Mouse (Mus musculus) retina, embryonic 14.5 days (tissue): ENCODE data around the gene Zfp536.

Source experiments
- DNase-seq: peaks from one replicate; pipeline ENCODE4 v3.0.0-alpha.2; 2015; ENCODE audit warnings: low spot score

Gene Zfp536

DNA sequence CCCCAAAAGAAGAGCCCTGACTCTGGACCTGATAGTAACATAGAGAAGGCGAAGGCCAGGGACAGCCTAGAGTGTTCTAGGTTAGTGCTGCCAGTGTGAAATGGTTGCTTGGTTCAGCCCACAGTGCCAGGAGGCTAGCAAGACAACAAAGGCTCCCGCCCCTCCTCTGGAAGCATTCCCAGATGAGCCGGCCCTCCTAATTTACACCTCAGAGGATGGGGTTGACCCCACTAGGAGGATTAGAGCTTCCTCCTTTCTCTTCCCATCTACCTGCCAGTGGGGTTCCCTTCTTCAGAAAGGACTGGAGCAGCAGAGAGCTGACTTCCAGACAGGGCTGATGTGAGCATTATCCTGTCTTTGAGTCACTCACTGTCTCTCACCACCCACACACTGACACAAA, 219.8 kb downstream of the Zfp536 start:
- no peak for DNase-seq

DNA sequence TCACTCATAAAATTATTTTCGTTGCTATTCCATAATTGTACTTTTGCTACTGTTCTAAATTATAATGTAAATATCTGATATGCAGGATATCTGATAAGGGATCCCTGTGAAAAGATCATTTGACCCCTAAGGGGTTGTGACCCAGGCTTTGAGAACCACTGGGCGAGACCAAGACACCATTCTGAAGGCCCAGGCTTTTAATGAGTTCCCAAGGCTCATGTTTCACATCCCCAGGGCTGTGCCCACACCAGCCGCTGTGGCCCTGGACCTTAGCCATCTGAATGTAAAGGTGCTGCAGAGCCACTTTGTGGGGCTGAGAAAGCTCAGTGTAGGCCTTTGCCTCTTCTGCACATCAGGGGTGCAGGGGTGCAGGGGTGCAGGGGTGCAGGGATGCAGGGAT, 221.1 kb downstream of the Zfp536 start:
- DNase-seq: no peak

DNA sequence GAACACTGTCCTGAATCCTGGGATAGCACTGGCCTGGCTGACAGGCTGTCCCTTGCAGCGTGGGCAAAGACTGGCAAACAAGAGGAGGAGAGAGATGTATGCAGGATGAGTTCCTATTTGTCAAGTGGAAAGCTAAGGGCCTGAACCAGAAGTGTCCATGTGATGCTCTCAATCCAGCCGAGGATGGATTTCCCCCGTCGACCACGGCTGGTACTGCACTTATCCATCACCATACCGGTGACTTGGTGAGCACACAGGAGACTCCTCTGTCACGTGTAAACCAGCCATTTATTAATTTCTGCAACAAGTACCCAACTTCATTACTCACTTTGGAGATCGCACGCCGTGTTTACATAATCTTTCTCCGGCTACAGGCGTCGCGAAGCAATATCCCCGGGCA, 224.6 kb downstream of the Zfp536 start:
- DNase-seq: peak; percentile 40

DNA sequence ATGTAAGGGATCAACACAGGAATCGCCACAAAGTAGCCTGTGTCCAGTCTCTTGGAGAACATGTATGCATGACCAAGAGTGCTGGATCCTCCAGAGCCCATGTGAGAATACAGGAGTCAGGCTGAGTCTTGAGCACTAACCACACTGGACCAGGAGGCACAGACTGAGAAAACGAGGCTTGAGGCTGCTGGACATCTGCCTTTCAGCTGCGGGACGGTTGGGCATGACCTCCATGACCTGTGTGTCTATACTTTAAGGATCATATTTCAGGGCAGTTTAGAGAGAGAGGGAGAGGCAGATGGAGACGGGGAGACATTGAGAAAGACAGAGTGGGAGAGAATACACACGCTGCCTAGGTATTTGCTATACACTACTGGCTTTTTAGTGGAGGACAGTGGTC, 229.4 kb downstream of the Zfp536 start:
- DNase-seq: no peak

DNA sequence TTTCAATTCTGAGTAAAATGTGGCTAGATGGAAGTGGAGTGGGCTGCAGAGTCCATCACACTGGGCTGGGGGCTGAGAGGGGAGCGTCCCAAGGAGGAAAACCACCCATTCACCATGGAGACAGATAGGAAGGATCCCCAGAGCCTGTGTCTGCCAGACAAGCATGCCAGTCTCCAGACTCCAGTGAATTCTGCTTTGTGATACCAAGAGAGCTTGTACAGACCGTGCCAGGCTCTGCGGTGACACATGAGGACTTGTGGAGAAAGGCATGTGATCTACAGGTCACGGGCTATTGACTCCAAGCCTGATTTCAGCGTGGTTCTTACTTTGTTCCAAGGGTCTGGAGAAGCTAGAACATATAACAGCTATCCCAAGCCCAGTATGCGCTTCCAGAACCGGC, 230.5 kb downstream of the Zfp536 start:
- no peak for DNase-seq

DNA sequence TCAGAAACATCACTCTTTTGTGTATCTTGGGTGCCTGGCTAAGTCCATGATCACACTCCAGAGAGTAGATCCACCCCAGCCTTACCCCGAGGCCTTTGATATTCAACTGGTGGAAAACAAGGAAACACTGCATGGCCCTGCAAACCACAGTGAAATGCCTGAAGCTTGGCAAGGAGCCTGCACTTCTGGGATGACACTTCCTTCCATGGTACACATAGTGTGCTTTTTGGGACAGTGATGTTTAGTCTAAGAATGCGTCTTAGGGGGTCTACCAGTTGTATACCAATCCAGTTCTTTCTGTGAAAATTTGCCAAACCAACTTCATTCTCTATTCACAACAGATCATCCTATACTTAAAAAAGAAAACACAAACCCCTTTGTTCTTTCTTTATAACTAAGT, 242.3 kb downstream of the Zfp536 start:
- no peak for DNase-seq

DNA sequence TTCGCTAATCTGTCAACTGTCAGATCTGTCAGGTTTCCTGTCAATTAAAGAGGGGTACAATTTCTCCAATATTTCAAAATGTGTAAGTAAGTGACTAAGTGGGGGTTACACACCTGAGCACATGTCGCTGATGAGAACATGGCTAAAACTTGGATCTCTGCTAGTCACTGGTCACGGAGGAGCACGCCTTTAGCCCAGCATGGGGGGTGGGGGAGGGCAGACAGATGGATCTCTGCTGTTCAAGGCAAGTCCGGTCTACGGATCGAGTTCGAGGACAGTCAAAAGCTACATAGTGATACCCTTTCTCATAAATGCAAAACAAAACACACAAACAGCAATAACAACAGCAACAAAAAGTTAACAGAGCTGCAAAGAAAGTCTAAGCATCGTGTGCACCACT, 245.1 kb downstream of the Zfp536 start:
- no peak for DNase-seq

DNA sequence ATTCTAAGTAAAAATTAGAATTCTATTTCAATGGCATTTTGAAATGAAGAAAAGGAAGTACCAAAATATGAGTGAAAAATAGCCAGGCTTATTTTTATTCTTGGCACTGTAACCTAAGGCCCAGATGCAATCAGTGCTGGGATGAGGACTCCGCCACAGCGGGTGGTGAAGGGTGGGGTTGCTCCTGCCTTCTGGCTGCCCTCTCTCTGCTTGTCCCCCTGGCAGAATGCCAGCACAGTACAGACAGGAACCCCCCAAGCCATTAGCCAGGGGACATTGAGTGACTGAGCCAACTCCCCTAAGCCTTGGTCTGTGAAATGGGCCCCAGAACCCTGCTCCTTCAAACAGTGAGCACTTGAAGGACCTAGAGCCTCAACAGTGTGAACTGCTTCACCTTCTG, 245.6 kb downstream of the Zfp536 start:
- DNase-seq: no peak

DNA sequence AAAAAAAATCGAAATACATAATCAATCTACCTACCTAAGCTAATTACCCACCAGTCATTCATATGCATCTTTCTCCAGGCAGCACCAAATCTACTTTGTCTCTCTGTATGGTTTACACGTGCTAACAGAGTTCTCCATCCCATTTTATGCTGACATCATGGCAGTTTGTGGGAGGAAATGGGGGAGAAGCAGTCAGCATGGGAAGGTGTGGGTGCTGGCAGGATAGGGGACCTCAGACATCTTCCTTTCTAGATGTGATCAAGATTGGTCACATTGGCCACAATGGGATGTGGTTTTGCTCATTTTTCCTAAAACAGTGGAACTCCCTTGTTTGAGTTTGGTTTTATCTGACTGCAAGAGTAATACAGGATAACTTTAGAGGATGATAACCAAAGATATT, 252.0 kb downstream of the Zfp536 start:
- no peak for DNase-seq

DNA sequence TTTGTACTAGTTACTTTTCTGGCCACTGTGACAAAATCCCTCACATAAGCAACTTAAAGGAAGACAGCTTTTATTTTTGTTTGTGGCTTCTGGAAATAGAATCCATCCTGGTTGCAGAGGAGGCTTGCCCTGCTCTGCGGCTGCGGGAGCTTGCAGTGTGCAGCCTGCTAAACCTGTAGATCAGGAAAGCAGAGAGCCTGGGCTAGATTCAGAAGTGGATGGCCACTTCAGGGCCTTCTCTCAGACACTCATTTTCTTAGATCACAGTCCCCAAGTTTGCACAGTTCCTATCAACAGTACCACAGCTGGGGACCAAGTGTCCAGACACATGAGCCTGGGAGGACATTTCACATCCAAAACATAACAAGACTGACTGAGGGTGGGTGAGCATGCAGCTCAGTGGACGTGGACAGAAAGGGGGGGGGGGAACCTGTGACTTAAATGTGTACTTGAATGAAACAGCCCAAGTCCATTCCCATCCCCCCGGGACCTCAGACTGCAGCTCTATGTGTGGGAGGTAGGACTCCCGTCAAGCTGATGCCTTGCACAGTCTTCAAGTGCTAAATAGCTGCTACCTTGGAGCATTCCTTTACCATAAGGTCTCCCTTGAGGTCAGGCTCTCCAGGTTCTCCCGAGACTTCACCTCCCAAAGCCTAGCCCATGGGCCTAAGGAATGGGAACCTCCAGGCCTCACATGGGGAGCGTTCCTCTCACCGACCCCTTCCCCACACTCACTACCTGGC, 262.3 kb downstream of the Zfp536 start:
- no peak for DNase-seq

DNA sequence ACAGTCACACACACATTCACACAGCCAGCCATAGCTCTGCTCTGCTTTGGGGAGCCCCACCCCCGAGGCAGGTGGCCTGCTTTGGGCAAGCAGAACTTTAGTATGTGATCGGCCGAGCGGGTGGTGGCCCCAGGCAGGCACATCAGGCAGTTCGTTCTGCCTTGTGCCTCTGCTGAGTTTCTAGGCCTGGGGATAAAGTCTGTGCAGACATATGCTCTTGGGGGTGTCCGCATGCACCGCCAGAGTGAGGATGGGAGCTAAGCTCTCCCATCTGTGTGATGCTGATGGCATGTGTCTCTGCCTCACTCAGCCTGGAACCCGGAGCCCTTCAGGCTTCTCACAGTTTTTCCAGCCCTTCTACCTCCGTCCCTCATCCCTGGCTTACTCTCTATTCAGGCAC, 263.7 kb downstream of the Zfp536 start:
- DNase-seq: no peak

DNA sequence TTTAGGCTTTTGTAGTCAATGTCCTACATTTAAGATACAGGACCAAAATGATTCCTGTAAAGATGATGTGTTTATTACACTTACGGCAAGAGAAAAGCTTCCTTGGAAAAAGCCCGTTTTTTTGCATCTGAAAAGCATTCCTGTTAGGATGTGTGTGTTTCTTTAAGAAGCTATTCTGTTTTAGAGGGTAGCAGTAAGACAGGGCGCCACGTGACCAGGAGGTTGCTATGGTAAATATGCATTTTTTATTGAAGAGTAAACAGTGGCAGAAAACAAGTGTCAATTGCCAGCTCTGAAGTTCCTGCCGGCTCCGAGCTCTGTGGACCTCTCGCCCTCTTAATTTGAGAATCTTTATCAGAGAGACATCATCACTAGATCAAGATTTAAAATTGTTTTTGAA, 267.9 kb downstream of the Zfp536 start:
- no peak for DNase-seq

DNA sequence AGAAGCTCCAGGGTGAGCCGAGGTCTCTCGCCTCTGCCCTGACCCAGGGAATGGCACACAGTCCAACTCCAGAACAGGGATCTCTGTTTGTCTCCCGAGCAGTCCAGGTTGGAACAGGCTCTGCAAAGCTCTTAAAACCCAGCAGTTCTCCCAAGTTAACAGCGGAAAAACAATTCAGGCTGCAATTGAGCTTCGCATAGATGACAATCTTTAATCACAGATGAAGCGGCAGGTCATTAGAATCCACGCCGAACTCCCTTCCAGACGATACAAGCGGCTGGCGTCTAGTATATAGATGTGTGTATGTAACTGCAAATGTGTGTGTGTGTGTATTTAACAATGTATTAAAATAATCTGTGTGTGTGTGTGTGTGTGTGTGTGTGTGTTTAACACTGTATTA, 268.3 kb downstream of the Zfp536 start:
- DNase-seq: no peak

DNA sequence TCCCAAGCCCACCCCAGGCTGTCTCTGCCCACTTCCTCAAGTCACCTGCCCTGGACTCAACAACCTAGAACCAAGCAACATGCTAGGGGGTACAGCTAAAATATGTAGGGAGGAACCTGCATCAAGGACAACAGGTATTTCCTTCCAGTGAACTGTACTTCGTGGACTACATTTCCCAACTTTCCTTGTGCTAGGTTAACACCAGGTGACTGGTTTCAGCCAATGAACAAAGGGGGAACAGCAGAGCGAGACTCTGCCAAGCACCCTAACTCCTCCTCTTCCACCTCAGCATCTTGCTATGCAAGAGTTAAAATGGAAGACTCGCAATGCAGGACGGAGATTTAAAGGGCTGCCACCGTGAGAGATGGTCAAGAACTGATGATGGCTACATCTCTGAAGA, 274.6 kb downstream of the Zfp536 start:
- no peak for DNase-seq

DNA sequence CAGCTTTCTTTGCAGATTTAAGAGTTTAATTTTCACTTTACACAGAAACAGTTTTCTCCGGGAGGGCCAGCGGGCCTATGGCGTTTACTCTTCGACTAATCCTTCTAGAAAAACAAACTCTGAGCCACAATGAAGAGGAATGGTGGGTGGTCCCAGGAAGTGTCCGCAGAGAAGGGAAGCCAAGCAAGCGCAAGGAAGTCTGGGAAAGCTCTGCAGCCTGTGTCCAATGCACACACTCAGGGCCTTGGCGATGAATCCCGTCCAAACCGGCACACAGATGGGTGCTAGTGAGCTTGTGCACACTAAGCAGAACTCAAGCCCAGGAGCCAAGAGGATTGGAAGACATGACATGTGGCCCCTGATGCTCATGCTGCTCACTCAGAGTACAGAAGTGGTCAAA, 276.9 kb downstream of the Zfp536 start:
- DNase-seq: no peak

DNA sequence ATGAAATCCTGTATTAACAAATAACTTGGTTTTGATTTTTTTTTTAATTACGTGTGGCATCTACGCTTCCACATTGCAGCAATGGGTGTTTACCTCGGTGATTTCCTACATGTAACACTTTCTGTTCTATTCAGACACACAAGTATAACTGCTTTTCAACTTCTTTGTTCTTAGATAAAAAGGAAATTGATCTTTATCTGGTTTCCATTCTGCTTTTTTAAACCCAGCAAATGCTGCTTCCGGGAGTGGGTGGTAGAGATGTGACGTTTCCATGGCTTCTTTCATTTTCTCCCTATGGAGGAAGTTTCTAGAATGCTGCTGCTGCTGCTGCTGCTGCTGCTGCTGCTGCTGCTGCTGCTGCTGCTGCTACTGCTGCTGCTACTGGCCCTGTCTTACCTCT, 283.1 kb downstream of the Zfp536 start:
- no peak for DNase-seq

DNA sequence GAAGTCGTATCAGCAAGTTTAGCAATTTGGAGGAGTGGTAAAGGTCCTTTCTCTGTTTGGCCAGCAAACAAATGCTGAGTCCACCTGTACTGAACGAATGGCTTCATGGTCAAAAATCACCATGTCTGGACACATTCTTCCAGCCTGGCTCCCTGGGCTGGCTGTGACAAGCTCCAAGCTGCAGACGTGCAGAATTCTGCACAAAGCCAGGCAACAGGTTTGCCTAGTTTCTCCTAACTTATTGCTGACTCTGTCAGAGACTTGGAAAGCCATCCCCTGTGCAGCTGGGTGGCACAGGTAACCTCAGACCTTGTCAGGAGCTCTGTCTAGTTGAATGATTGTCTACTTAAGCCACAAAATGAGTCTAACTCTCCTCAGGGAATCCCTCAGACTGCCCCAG, 288.5 kb downstream of the Zfp536 start:
- no peak for DNase-seq

DNA sequence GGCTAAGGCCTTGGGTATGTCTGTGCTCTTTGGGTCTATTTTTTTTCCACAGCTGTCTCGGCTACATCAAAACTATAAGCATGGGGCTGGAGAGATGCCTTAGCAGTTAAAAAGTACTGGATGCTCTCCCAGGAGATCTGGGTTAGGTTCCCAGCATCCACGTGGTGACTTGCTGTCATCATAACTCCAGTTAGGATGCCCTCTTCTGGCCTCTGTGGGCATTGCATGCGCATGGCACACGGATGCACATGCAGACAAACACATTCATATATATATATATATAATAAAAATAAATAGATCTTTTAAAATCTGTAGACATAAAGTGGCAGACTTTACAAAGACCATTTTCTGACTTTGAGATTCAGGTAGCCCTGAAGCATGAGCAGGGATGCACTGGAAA, 290.9 kb downstream of the Zfp536 start:
- no peak for DNase-seq

DNA sequence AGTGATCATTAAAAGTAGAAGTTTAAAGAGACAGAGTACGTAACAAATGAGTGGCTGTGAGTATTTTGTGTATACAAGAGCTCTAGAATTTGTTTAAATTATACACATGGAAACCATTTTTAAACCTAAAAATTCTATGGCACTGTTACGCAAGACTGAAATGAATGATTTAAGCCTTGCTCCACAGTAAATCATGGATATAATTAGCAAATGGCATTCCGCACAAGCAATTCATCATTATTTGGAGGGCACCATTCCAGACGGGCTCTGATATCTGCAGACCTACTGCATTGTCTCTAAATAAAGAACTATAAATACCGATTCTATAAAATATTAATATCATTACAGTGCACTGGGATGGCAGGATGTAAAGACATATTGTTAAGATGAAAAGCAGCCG, 292.3 kb downstream of the Zfp536 start:
- DNase-seq: no peak

DNA sequence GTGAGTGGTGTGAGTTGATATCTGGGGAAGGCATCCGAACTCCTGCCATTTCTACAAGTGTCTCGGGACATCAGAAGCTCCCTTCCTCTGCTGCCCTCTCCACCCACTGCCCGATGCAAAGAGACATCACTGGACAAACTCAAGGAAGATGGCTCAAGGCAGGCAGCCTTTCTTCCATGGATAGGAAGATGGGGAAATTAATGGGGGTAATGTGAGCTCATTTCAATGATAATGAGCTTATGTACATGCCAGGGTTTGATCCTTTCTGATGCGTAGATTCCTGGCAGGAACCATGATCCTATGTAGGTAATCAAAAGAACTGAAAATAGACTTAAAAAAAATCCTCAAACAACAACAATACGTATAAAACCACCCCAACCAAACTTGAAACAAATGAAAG, 296.1 kb downstream of the Zfp536 start:
- DNase-seq: no peak

DNA sequence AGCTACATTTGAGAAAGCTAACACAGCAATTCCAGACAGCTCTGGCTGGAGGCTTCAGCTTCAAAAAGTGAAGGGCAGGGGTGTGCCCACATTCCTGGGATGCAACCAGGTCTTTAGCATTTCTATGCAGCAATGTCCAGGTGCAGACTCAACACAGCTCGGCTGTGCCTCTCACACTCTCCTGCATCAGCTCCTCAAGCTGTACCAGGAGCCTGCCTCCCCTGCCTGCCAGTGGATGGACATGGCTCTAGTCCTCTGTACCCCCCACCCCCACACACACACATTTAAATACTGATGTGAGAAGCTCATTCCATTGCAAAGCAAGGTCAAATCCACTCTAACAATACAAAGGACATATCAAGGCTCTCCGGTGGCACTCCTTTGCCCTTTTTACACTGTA, 298.0 kb downstream of the Zfp536 start:
- DNase-seq: no peak

DNA sequence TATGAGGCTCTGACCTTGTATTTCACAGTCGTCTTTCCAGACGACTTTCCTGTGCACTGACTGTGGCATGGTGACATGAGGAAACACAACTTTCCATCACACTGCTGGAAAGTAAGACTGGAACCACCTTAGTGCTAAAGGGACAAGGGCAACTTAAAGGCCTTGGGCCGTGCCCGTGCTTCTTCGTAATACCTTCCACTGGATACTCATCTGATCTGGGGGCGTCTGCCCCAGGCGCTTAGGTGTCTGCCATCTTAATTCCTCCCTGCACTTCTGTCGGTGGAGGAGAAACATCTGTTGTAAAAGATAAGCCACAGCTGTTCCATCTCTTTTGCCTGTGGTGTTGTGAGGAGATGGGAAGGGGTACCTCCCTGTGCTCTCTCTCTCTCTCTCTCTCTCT, 299.2 kb downstream of the Zfp536 start:
- DNase-seq: no peak

DNA sequence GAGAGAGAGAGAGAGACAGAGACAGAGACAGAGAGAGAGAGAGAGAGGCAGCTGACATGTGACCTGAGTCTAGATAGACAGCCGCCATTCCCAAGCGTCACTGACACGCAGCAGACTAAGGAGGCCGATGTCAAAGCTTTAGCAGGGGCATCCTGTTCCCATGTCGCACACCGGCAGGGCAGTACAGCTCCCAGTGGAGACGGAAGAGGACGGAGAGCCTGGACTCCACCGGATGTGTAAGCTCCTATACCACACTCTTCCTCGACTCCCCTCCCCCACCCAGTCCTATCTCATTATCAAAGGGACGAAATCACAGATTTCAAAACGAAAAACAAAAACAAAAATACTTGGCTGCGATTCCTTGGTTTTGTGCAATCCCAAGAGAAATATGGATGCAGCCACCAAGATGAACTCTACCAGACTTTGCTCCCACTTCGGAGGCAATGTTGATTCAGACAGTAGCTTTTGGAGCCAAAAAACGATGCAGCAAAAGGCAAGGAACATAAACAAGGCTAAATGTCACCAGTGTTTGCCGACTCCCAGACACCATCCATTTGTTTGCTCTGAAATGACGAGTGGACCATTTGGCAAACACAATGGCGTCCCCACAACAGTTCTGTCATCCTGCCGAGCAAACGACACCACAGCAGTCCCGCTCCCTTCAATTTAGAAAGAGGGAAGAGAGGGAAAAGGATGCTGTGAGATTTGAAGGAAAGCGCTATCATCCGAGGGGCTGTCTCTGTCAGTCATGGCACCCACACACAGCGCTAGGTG, 299.9 kb downstream of the Zfp536 start:
- no peak for DNase-seq

DNA sequence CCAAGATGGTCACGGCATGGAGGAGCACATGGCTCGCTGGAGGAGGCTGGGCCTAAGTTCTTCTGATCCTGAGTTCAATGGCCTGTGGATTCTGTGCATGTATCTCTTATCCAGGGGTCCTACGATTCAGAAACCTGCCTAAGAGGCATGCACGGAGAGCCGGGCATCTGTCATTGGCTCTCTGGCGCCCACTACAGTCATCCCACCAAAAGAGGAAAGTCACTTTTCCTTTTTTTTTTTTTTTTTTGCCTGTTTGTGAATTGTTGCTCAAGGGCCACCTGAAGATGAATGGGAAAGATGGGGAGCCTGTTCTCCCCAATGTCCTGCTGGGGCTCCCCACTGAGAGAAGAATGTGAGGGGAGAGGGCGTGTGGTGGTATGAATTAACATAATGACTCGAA, 301.7 kb downstream of the Zfp536 start:
- DNase-seq: peak; percentile 18
